Comparison of ENCODE assay signal across 1 mouse cellular context in the genomic region with DNA sequence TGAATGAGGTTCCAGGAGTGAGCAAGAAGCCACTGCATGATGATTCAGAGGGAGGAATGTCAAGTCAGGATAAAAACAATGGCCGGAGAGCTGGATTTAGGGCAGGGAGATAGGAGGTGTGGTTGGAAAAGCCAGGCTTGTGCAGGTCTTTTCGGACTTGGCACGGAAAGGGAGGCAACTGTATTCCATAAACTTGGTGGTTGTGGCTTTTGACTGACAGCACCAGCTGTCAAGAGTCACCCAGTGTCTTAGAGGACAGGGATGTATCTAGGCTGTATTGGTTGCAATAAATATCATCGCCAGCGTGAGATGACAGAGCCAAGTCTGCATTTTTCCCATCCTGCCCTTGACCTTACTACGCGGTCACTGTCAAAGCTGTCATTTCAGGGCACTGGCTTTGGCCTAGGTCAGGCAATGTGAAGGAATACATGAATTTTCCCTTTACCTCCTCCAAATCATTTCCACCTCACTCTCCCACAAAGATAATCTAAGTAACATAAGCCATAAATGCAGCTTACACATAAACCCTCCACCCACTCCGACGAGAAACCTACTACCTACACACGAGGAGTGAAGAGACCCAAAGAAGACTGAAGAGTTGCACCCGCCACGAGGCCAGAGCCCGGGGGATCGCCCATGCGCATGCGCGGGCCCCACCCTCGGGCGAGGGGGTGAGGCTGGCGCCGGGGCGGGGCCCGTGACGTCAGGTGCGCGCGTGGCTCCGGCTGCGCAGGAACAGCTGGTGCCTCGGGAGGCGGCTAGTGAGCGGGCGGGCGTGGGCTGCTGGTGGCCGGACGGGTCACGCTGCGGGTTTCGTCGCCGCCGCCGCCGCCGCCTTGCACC.
TF ChIP-seq lines count a peak whose summit lies in the region.

No protein-coding gene starts in this region.

TF ChIP-seq in MEL, 35 proteins besides CTCF, POLR2A, EP300 and RAD21 (continued from another document):
- TF ChIP-seq ELF1 (IDR thresholded peaks at IDR 0.05; ENCODE audit: low read depth, low read length) (peak; percentile 49; the same call in 1 of the 2 replicates), BHLHE40 (IDR thresholded peaks at IDR 0.05; ENCODE audit: borderline replicate concordance, low read depth, low read length) (0 out of 2 replicates have a peak, but pooled peaks have one; percentile 22), ZC3H11A (IDR thresholded peaks at IDR 0.05; ENCODE audit: low read depth, low read length) (no peak), CHD1 (IDR thresholded peaks at IDR 0.05; ENCODE audit: low read depth, low read length) (no peak), KAT2A (conservative IDR thresholded peaks at IDR 0.05; ENCODE audit: low read depth, low read length) (peak; percentile 49; the same call in 1 of the 2 replicates), TBP (IDR thresholded peaks at IDR 0.05; ENCODE audit: low read depth, low read length) (peak; percentile 75), SIN3A (IDR thresholded peaks at IDR 0.05; ENCODE audit: low read length) (peak; percentile 90), E2F4 (IDR thresholded peaks at IDR 0.05; ENCODE audit: borderline replicate concordance, low read depth, low read length) (peak; percentile 60; the same call in 1 of the 2 replicates), CHD2 (IDR thresholded peaks at IDR 0.05; ENCODE audit: low read length) (no peak), GATA1 (IDR thresholded peaks at IDR 0.05; ENCODE audit: low read depth, low read length) (no peak), TCF12 (IDR thresholded peaks at IDR 0.05; ENCODE audit: low read depth, low read length) (peak; percentile 60), USF1 (IDR thresholded peaks at IDR 0.05; ENCODE audit: low read depth, low read length) (peak; percentile 74), ETS1 (IDR thresholded peaks at IDR 0.05; ENCODE audit: low read depth, low read length) (peak; percentile 85), SMC3 (IDR thresholded peaks at IDR 0.05; ENCODE audit: low read depth, low read length) (no peak), ZKSCAN1 (IDR thresholded peaks at IDR 0.05; ENCODE audit: low read depth, low read length) (no peak), USF2 (IDR thresholded peaks at IDR 0.05; ENCODE audit: borderline replicate concordance in 1 of 2, insufficient read depth in 1 of 2, low read depth in 1 of 2, low read length in 2 of 2) (no peak), MAFK (IDR thresholded peaks at IDR 0.05; ENCODE audit: borderline replicate concordance, low read depth, low read length) (no peak), GABPA (IDR thresholded peaks at IDR 0.05; ENCODE audit: low read depth, low read length) (no peak), MAX (IDR thresholded peaks at IDR 0.05; ENCODE audit: low read length) (peak; percentile 94), ZMIZ1 (IDR thresholded peaks at IDR 0.05; ENCODE audit: low read depth, low read length) (peak; percentile 93), MYB (IDR thresholded peaks at IDR 0.05; ENCODE audit: low read depth, low read length) (no peak), HCFC1 (IDR thresholded peaks at IDR 0.05; ENCODE audit: low read depth, low read length) (peak; percentile 72), MYC (IDR thresholded peaks at IDR 0.05; ENCODE audit: low read depth, low read length) (peak; percentile 97), UBTF (IDR thresholded peaks at IDR 0.05; ENCODE audit: borderline replicate concordance, insufficient read depth, low read depth, low read length) (no peak), NRF1 (IDR thresholded peaks at IDR 0.05; ENCODE audit: insufficient read depth, low read depth, low read length, poor library complexity, severe bottlenecking) (peak; percentile 99), NELFE (IDR thresholded peaks at IDR 0.05; ENCODE audit: low read depth, low read length) (peak; percentile 94), MAZ (IDR thresholded peaks at IDR 0.05; ENCODE audit: low read depth, low read length) (peak; percentile 89; the same call in 1 of the 2 replicates), MXI1 (IDR thresholded peaks at IDR 0.05; ENCODE audit: low read depth, low read length) (peak; percentile 96), ZNF384 (IDR thresholded peaks at IDR 0.05; ENCODE audit: low read depth, low read length) (no peak), TAL1 (IDR thresholded peaks at IDR 0.05; ENCODE audit: low read length) (no peak), POLR2AphosphoS5 (IDR thresholded peaks at IDR 0.05; ENCODE audit: borderline replicate concordance, low read depth, low read length) (no peak)
